In the genomic region with DNA sequence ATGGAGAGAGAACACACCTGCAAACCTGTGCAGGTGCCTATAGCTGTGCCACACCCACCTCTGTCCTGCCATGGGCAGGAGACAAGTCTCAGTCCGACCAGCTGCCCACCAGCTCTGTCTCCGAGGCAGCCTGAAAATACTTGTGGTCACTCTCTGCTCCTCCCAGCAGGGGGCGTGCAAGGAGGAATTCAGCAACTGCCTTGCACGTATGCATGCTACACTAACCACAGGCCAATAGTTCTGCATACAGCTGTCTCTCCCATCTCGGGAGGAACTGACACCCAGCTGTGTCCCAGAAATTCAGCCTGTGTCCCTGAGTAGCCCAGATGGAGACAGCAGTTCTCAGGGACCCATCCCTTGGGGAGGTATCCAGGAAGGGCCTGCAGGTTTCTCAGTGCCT, we compare ENCODE assay signal across 8 mouse cellular contexts. TPM values are rescaled to one million over a fixed set of nuclear protein-coding genes. Genes with fewer than 3 reads are reported as not detected.
DNase-seq lines count a peak whose midpoint lies in the region; ATAC-seq and TF ChIP-seq lines count a peak whose summit lies in the region.

No protein-coding gene starts in this region.

- no peak for TF ChIP-seq POLR2A in liver, adult 2 months (IDR thresholded peaks at IDR 0.05; ENCODE audit: extremely low read depth, insufficient read depth, low read length)

- H3K4me2 ChIP-seq in neural tube, embryonic 12.5 days (replicated peaks): no peak overlapping the region

- DNase-seq in ovary, adult 18-20 months (ENCODE audit: low spot score): peak; percentile 40
- DNase-seq in ovary, postnatal 10 days (ENCODE audit: low spot score): no peak
- peak; percentile 43 for DNase-seq in c-Kit-positive CD71-positive TER-119-positive erythroid progenitor cells, embryonic 14.5 days (ENCODE audit: low spot score)
- DNase-seq in gastrocnemius, postnatal 14 days: peak; percentile 76
- peak; percentile 78 for DNase-seq in kidney, adult 9 months
- no peak for DNase-seq in liver, adult 2 months (ENCODE audit: extremely low read depth, low read depth, low spot score)
- peak; percentile 70 for DNase-seq in thymus, postnatal 0 days (ENCODE audit: low spot score)

- peak; percentile 58; the same call in 1 of the 2 replicates for ATAC-seq in neural tube, embryonic 12.5 days (ENCODE audit: low FRiP score, low read depth)

- H3K79me2 ChIP-seq in liver, adult 2 months (ENCODE audit: control insufficient read depth, insufficient read depth, low read length): no peaks in the 10 kb centered on the region

- no peaks in the 10 kb centered on the region for H3K36me3 ChIP-seq in liver, adult 2 months (ENCODE audit: control insufficient read depth, insufficient read depth, low read length)
- no peaks in the 10 kb centered on the region for H3K36me3 ChIP-seq in neural tube, embryonic 12.5 days

- H3K27me3 ChIP-seq in liver, adult 2 months (ENCODE audit: control insufficient read depth, insufficient read depth, low read length): no peaks in the 10 kb centered on the region
- H3K27me3 ChIP-seq in neural tube, embryonic 12.5 days (replicated peaks): no peaks in the 10 kb centered on the region; the same call in 1 of the 2 replicates

- peaks cover 14% of the 10 kb centered on the region for H3K4me1 ChIP-seq in liver, adult 2 months (ENCODE audit: control insufficient read depth, insufficient read depth, low read length)
- peaks cover 9% of the 10 kb centered on the region; the same call in 1 of the 2 replicates for H3K4me1 ChIP-seq in neural tube, embryonic 12.5 days

- peak; percentile 92 for TF ChIP-seq CTCF in liver, adult 2 months (IDR thresholded peaks at IDR 0.05; ENCODE audit: low read depth, low read length)

- intact Hi-C loops in gastrocnemius, postnatal 14 days (cut with DNase I; ENCODE audit: low total_unique reads): loop anchor here (5.0 kb wide), 1 partner anchor 130 kb away; no protein-coding TSS in a partner anchor

- no peak overlapping the region; the same call in 1 of the 2 replicates for H3K9ac ChIP-seq in liver, adult 2 months (ENCODE audit: low read depth, low read length)
- H3K9ac ChIP-seq in neural tube, embryonic 12.5 days: no peak overlapping the region

- H3K4me3 ChIP-seq in liver, adult 2 months (ENCODE audit: insufficient read depth, low read depth, low read length): no peak overlapping the region
- H3K4me3 ChIP-seq in neural tube, embryonic 12.5 days: no peak overlapping the region

- H3K9me3 ChIP-seq in neural tube, embryonic 12.5 days: 0 out of 2 replicates have a peak, but pooled peaks cover 4% of the 10 kb centered on the region

- 5% methylated on average over 5 of the region's 5 CpGs for WGBS in liver, adult 2 months
- 11% methylated on average over 5 of the region's 5 CpGs for WGBS in neural tube, embryonic 12.5 days

- H3K27ac ChIP-seq in liver, adult 2 months (replicated peaks; ENCODE audit: insufficient read depth, low read depth, low read length): no peak overlapping the region
- H3K27ac ChIP-seq in neural tube, embryonic 12.5 days: no peak overlapping the region

RNA-seq across cellular contexts. Expression of a gene that starts 9.3 kb away (rescaled TPM):
- total RNA-seq in gastrocnemius, postnatal 14 days (2021): 1 to 10 TPM; 1.0 to 1.8 TPM
- total RNA-seq in liver, adult 2 months (2014; rRNA removed): 10.0 and 12.4 TPM in 2 replicates
- 30.6 and 48.3 TPM in 2 replicates for polyA plus RNA-seq in liver, adult 2 months (2012; rRNA removed)
- polyA plus RNA-seq in neural tube, embryonic 12.5 days (2016; fragmentation: Nextera tagmentation; extraction: Ambion mirVana): 2.4 and 3.5 TPM in 2 replicates
- polyA plus RNA-seq in thymus, postnatal 0 days (2015; fragmentation: Nextera tagmentation; extraction: Ambion mirVana): 12.3 and 13.4 TPM in 2 replicates

RNA-seq across cellular contexts. Expression of a gene that starts 9.4 kb away (rescaled TPM):
- 10 to 100 TPM; 12.4 to 13.8 TPM for total RNA-seq in gastrocnemius, postnatal 14 days (2021)
- 1.7 and 1.8 TPM in 2 replicates for total RNA-seq in liver, adult 2 months (2014; rRNA removed)
- polyA plus RNA-seq in liver, adult 2 months (2012; rRNA removed): 5.6 and 10.2 TPM in 2 replicates
- 21.1 TPM in 2 replicates for polyA plus RNA-seq in neural tube, embryonic 12.5 days (2016; fragmentation: Nextera tagmentation; extraction: Ambion mirVana)
- polyA plus RNA-seq in thymus, postnatal 0 days (2015; fragmentation: Nextera tagmentation; extraction: Ambion mirVana): 0.82 and 1.2 TPM in 2 replicates

RNA-seq across cellular contexts. Expression of a gene that starts 45.9 kb away (rescaled TPM):
- not detected for total RNA-seq in gastrocnemius, postnatal 14 days (2021)
- not detected in 2 replicates for total RNA-seq in liver, adult 2 months (2014; rRNA removed)
- polyA plus RNA-seq in liver, adult 2 months (2012; rRNA removed): not detected in 2 replicates
- 0.30 and 0.32 TPM in 2 replicates for polyA plus RNA-seq in neural tube, embryonic 12.5 days (2016; fragmentation: Nextera tagmentation; extraction: Ambion mirVana)
- polyA plus RNA-seq in thymus, postnatal 0 days (2015; fragmentation: Nextera tagmentation; extraction: Ambion mirVana): not detected in 2 replicates

RNA-seq across cellular contexts. Expression of a gene that starts 49.6 kb away (rescaled TPM):
- 10 to 100 TPM; 97.8 to 99.2 TPM for total RNA-seq in gastrocnemius, postnatal 14 days (2021)
- total RNA-seq in liver, adult 2 months (2014; rRNA removed): 86.8 and 90.5 TPM in 2 replicates
- polyA plus RNA-seq in liver, adult 2 months (2012; rRNA removed): 167 and 181 TPM in 2 replicates
- 233 and 239 TPM in 2 replicates for polyA plus RNA-seq in neural tube, embryonic 12.5 days (2016; fragmentation: Nextera tagmentation; extraction: Ambion mirVana)
- polyA plus RNA-seq in thymus, postnatal 0 days (2015; fragmentation: Nextera tagmentation; extraction: Ambion mirVana): 381 and 416 TPM in 2 replicates

Comparison
In these comparisons a context has a peak if more than half of its experiments do, and no peak if none do; other contexts are left out.
1. DNase-seq: peak in ovary, adult 18-20 months (single experiment), c-Kit-positive CD71-positive TER-119-positive erythroid progenitor cells, embryonic 14.5 days (single experiment), gastrocnemius, postnatal 14 days (single experiment), kidney, adult 9 months (single experiment) and thymus, postnatal 0 days (single experiment); none in ovary, postnatal 10 days (single experiment) and liver, adult 2 months (single experiment).